Mouse (Mus musculus) lung, adult 2 months (tissue): ENCODE results near the gene Ebf4.

Experiments used
- CTCF ChIP-seq: fragments of 200-500 bp; IDR thresholded peaks from 2 replicates; pipeline ENCODE4 v1.5.1; 2011; ENCODE audit warnings: mild to moderate bottlenecking, low read length, control low read depth; ENCODE audit not compliant: insufficient read depth
- POLR2A ChIP-seq: fragments of 200-500 bp; IDR thresholded peaks from 2 replicates; pipeline ENCODE4 v1.6.1; 2011; ENCODE audit warnings: low read depth, mild to moderate bottlenecking, control low read depth, low read length, borderline replicate concordance; ENCODE audit errors: extremely low read depth

GRCm38 (mm10) chr2:130273732-130274131 is 21.2 kb upstream of the Ebf4 start:
- TF ChIP-seq CTCF = no peak
- no peak for TF ChIP-seq POLR2A
